Mouse (Mus musculus) left cerebral cortex, postnatal 4 days (tissue): ENCODE data around the gene Cfap65. TPM values are rescaled to one million over a fixed set of nuclear protein-coding genes. Genes with fewer than 3 reads are reported as not detected.

Experiments
- DNase-seq: peaks from one replicate; pipeline ENCODE4 v3.0.0-alpha.2; 2022
- intact Hi-C: fragments of 180-260 bp; cut with DNase I; formaldehyde crosslinking; loops from one replicate; pipeline ENCODE4 v1.15.1; 2025
- total RNA-seq, 2 experiments: library from RNA; stranded (reverse); gene quantifications; 2 replicates each; pipeline ENCODE4 v1.2.3; 2021

Gene Cfap65
- total RNA-seq, 2 experiments from 2014 or later = 1.5 to 1.8 TPM

GRCm38 (mm10) chr1:74884196-74885141 lies 50.9 kb downstream of the Cfap65 start:
- intact Hi-C loops = no loop called here
- no peak for DNase-seq

- intact Hi-C loops = no loop called here
- no peak for DNase-seq
Observed at GRCm38 (mm10) chr1:74883441-74883840, 52.0 kb downstream of the Cfap65 start.

DNA sequence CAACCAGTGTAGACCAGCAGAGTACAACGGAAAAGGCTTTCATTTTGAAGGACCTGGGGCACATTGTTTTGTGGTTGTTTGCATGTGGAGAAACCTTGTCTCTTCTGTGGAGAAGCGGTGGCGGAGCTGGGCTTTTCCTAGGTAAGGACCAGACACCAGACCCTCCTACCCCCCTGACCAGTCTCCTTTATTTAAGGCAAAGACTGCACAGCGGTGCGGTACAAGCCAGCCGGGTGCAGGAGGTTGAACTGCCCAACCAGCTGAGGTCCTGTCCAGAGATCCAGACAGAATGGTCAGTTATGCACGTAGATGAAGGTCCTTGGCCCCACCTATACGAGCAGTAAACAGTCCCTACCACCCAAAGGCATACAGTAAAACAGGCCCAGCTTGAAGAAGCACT lies 52.6 kb downstream of the Cfap65 start:
- no peak for DNase-seq
- intact Hi-C loops = no loop called here

- intact Hi-C loops = no loop called here
- DNase-seq = no peak
Observed at GRCm38 (mm10) chr1:74882055-74882734, 53.2 kb downstream of the Cfap65 start.

GRCm38 (mm10) chr1:74880785-74881360 lies 54.5 kb downstream of the Cfap65 start:
- intact Hi-C loops = no loop called here
- peak; percentile 78 for DNase-seq

- DNase-seq = no peak
- intact Hi-C loops = no loop called here
Observed at GRCm38 (mm10) chr1:74877199-74877598, 58.2 kb downstream of the Cfap65 start.

- intact Hi-C loops = no loop called here
- no peak for DNase-seq
Observed at GRCm38 (mm10) chr1:74872218-74872617, 63.2 kb downstream of the Cfap65 start.

DNA sequence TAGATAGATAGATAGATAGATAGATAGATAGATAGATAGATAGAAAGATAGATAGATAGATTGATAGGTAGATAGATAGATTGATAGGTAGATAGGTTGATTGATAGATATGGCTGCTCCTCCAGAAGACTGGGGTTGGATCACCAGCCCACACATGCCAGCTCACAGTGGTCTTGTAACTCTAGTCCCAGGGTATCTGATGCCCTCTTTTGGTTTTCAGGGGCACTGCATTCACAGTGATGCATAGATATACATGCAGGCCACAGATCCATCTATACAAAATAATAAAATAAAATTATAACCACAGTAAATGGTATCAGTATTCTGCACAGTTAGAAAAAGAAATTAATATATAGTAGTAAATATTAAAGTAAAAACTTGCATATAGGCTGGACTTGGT lies 73.6 kb downstream of the Cfap65 start:
- DNase-seq = no peak
- intact Hi-C loops = no loop called here

GRCm38 (mm10) chr1:74859223-74859984 lies 76.0 kb downstream of the Cfap65 start:
- intact Hi-C loops = loop anchor here (5.0 kb wide), 1 partner anchor 52 kb away; no protein-coding TSS in a partner anchor
- DNase-seq = no peak

DNA sequence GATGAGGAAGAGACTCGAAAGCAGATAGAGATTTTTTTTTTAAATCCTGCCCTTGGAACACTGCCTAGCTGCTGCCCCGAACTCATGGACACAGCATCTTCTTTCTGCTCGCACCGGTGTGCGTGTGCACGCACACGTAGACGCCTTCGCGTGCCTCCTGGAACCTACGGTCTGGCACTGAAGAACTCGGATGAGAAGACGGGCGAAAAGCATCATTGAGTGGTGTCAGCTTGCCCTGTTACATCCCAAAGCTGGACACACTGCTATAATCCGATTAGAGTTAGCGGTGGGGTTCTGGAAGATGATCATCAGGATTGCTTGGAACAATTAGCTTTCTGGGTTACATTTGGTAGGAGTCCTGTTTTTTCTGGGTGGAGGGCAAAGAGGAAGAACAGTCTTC lies 76.6 kb downstream of the Cfap65 start:
- intact Hi-C loops = loop anchor here (5.0 kb wide), 1 partner anchor 52 kb away; no protein-coding TSS in a partner anchor
- DNase-seq = peak; percentile 17

DNA sequence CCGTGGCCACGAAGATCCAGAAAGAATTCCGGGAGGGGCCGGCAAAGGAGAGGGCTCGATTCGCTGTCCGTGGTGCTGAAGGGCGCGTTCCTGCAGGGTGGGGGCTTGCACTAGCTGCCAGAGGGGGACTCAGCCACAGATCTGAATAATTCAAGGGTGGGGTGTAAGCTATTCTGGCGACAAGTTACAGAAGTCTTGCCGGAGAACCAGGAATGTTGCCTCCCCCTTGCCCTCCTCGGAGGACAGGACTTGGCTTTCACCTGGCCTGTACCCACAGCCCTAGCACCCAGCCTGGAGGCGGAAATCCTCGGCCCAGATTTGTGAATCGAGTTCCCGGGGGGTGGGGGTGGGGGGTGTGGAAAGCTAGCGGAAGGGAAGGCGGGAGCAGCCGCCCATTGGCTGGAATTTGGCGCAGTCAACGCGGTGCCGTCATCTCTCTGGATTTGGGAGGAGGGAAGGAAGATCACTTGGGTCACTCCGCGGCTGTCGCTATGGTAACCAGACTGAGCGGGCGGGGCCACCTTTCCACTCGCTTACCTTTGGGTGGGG lies 77.2 kb downstream of the Cfap65 start:
- intact Hi-C loops = loop anchor here (5.0 kb wide), 1 partner anchor 51 kb away; no protein-coding TSS in a partner anchor
- DNase-seq = peak; percentile 93

DNA sequence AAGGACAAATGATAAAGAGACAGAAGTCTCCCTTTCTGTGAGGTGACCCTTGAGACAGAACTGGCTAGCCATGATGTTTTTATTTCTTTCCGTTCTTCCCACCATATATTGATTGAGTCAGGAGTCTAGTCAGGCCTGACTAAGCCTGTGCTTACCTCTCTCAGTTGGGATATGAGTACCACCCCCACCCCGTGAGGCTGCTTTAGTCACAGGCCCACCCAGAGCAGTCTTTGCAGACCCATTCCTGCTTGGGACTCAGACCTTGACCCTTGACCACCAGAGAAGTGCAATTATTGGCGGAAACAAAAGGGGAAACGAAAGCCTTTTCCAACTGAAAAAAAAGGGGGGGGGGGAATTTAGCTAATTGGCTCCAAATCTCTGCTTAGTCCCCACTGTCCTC lies 77.7 kb downstream of the Cfap65 start:
- intact Hi-C loops = loop anchor here (5.0 kb wide), 1 partner anchor 50 kb away; no protein-coding TSS in a partner anchor
- DNase-seq = no peak

- no peak for DNase-seq
- intact Hi-C loops = loop anchor here (5.0 kb wide), 1 partner anchor 50 kb away; no protein-coding TSS in a partner anchor
Observed at GRCm38 (mm10) chr1:74857201-74857600, 78.2 kb downstream of the Cfap65 start.

- intact Hi-C loops = loop anchor here (5.0 kb wide), 1 partner anchor 49 kb away; no protein-coding TSS in a partner anchor
- DNase-seq = no peak
Observed at GRCm38 (mm10) chr1:74856791-74857190, 78.6 kb downstream of the Cfap65 start.

- intact Hi-C loops = loop anchor here (5.0 kb wide), 1 partner anchor 49 kb away; no protein-coding TSS in a partner anchor
- DNase-seq = no peak
Observed at GRCm38 (mm10) chr1:74856439-74856720, 79.0 kb downstream of the Cfap65 start.

GRCm38 (mm10) chr1:74855651-74856438 lies 79.6 kb downstream of the Cfap65 start:
- DNase-seq = peak; percentile 17
- intact Hi-C loops = loop anchor here (5.0 kb wide), 1 partner anchor 49 kb away; no protein-coding TSS in a partner anchor

DNA sequence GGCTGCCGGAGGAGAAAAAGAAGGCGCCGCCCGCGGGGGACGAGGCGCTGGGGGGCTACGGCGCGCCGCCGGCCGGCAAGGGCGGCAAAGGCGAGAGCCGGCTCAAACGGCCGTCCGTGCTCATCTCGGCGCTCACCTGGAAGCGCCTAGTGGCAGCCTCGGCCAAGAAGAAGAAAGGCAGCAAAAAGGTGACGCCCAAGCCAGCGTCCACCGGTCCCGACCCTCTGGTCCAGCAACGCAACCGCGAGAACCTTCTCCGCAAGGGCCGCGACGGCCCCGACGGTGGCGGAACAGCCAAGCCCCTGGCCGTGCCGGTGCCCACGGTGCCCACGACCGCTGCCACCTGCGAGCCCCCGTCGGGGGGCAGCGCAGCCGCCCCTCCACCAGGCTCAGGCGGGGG lies 80.2 kb downstream of the Cfap65 start:
- intact Hi-C loops = loop anchor here (5.0 kb wide), 1 partner anchor 48 kb away; no protein-coding TSS in a partner anchor
- no peak for DNase-seq

DNA sequence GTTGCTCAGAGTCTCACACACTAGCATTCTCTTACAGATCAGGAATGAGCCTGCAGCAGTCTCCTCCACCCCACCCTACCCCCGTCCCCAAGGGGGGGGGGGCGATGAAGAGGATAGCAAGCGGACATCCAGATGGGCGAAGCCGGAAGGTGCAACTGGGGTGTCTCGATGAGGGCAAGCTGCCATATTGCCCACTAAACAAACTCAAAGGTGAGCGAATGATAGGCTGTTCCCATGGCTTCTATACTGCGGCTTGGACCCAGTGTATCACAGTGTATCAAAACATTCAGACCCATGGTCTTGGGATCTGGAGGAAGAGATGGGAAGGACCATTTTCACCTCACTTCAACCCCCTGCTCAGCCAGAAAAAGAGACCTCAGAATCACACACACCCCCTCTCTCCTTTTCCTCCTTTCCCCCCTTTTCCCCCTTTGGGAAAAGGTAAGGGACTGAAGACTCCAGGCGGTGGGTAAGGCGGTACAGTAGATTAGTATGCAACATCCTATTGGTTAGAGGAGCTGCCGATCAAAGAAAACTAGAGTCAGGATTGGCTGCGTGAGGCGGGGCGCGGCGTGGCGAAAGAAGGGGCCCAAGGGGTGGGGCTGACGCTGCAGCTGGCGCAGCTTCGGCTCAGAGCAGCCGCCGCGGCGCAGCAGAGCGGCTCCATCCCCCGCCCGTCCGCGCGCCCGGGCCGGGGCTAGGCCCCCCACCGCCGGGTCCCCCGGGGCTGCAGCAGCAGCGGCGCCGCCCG lies 80.9 kb downstream of the Cfap65 start, which contains the start of gene Cdk5r2:
TSS of gene Cdk5r2 (plus strand) at position 629 of the 751 bp plus-strand sequence.
- intact Hi-C loops = loop anchor here (5.0 kb wide), 1 partner anchor 47 kb away; no protein-coding TSS in a partner anchor
- peak; percentile 93 for DNase-seq
